Mouse (Mus musculus) 3134 (cell line): ENCODE data around the gene Dicer1.
"Not testable (repeated sequence)": the region's sequence is repeated elsewhere in the genome, so short reads cannot be mapped to it uniquely, and the experiment has no call there.

ENCODE experiments used
- DNase-seq: peaks from one replicate; pipeline ENCODE4 v3.0.0-alpha.2; 2011; ENCODE audit warnings: low spot score; ENCODE audit not compliant: insufficient read length; ENCODE audit errors: extremely low read depth

Gene Dicer1

DNA sequence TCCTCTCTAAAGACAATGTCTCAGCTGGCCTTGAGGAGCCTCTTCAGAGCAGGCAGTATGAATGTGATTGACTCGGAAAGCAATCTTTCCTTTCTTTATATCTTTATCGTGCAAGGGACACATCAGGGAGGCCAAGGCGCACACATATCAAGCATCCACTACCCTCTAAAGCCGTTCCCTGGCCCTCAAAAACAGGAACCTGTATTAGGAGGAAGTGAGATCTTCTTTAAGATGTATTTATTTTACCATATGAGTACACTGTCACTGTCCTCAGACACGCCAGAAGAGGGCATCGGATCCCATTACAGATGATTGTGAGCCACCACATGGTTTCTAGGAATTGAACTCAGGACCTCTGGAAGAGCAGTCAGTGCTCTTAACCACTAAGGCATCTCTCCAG is 9.5 kb downstream of the Dicer1 start:
- no peak for DNase-seq

DNA sequence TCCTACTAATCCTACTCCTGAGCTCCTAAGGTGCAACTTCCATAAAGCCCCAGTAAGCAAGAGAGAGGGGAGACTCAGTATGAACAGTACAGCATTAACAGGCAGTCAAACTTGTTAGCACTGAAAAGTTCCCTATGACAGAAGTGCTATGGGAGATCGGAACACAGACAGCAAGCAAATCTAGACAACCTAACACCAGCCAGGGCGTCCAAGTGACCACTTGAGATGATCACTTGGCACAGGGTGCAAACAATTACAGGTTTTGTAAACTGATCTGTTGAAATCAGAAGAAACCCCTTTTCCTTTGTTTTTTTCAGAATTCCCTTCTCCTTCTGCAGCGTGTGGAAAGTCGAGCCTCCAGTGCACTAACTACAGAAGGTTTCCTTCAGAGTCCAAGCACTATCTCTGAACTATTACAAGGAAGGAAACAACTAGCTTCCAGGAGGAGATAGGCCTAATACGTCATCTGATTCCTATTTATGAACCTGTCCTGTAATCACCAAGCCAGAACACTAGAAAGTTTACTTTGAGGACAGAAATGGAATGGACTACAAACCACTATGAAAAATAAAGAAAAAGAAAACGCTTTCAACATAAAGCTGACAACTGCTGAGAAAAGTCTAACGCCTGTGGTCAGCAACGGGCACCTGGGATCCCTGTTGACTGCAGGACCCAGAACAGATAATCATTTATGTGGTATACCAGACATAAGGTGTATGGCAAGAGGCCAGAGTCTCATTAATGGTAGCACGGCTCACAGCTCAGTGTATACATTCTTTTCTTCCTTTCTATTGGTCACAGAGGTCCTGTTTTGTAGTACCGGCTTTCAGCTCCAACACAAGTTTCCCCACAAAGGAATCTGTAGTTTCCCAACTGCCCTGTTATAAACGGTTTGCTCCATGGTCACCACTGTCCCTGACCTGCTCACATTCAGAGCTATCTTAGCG is 10.6 kb downstream of the Dicer1 start:
- DNase-seq: no peak

DNA sequence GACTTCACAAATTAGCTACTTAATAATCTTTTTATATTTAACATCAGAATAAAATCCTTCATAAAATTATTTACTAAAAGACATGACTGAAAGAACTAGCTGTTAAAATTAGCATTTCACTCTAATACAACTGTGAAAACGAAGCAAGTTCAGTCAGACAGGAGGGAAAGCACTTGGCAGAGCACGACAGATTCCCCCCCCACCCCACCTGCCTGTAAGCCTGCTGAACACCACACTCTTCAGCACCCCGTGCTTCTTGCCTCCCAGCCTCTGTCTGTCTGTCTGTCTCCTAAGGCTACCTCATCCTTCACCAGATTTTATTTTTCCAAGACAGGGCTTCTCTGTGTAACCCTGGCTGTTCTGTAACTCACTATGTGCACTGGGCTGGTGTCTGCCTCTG is 12.8 kb downstream of the Dicer1 start:
- no peak for DNase-seq

DNA sequence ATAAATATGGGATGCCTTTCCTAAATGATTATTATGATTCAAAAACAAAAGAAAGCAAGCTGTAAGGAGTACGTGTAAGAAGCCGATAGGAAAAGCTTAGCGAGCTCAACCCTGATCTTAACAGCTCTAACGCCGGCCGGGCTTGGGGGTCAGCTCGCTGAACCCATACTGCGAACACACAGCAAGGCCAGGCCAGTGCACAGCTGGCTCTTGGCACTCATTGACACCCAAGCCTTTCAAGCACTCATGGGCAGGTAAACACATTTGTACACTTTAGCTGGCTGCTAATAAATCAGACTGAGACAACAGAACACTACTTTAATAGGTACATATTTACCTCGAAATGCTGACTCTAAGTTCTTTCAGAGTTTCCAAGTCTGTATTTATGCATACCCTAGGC is 13.3 kb downstream of the Dicer1 start:
- no peak for DNase-seq

DNA sequence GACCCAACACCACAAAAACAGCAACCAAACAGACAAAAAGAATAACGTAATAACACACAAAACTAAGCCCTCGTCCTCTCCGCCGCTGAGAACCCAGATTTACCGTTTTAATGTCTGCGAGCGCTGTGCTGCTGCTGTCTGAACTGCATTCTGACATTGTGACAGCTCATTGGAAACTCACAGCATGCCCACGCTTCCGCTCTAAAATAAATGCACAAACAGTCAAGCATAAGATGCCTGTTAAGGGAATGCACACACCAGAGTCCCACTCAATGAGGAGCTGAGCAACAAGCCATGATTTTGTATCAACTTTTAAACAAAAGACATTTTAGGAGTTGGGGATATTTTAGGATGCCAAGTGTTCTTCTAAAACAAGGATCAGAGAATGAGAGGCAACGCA is 14.1 kb downstream of the Dicer1 start:
- no peak for DNase-seq

DNA sequence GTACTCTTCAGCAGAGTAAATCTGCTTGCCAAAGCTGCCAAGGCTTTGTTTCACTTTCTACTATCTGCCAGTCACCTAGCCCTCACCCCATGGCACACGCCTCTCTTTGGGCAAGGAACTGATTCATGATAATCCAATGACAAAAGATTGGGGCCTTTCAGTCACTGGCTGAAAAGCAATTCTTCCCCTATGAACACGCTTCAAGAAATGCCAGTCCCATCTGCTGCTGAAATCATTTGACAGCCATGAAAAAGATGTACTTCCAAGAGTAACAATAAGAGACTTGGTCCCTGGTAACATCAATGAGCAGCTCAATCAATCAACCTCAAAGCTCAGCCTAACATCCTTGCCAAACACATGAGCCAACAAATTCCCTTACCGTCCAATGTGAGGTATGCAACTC is 15.8 kb downstream of the Dicer1 start:
- DNase-seq: no peak

DNA sequence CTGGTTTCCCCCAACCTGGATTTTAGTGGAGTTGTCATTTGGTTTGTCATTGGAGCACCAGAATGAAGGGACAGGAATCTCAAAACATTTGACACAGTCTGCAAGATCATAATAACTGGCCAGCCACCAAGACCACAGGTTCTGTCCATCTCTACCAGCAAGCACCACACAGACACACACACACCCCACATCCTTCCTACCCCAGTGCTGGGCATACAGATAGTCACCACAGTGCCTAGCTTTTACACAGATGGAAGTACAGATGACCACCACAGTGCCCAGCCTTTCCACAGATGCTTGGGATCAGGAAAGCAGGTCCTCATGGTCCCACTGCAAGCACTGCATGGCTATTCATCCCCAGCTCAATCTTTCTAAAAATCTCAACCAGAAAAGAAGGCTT is 18.6 kb downstream of the Dicer1 start:
- no peak for DNase-seq

DNA sequence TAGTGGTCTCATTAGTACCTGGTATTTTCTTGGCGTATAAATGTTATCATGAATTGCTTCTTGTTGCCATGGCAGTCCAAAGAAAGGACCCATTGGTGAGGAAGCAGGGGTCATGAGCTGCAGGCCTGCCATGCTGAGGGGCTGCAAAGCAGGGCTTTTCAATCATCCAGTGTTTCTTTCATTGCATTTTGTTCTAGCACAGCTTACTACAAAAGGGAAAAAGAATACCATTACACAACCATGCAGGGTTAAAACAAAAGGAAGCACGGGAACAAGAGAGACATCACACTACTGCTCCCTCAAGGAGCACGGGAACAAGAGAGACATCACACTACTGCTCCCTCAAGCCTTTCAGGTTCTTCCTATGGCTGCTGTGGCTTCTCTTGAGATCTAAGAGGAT is 20.0 kb downstream of the Dicer1 start:
- DNase-seq: no peak

DNA sequence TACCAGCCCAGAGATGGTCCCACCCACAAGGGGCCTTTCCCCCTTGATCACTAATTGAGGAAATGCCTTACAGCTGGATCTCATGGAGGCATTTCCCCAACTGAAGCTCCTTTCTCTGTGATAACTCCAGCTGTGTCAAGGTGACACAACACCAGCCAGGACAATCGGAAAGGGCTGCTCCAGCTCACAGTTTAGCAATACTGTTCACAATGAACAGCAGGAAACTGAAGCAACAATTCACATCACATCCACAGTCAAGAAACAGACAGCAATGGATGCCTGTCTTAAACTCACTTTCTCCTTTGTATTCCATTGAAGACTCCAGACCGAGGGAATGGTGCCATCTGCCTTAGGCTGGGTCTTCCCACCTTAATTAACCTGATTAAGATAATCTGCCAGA is 25.3 kb downstream of the Dicer1 start:
- DNase-seq: not testable (repeated sequence)

DNA sequence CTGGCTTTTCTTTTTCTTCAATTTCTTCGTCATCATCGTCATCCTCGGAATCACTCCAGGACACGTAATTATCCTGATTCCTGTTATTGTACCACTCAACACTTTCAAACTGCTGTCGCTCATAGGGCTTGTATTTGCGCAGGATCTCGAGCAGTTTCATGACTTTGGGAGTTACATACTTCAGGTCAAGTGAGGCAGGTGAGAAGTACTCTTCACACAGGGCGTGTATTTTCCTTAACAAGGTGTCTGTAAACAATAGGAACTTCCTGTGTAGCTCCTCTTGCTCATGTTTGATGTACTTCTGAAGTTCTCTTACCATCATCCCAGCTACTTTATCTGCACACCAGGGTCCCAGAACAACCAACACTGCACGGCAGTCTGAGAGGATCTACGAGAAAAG is 29.7 kb downstream of the Dicer1 start:
- no peak for DNase-seq

DNA sequence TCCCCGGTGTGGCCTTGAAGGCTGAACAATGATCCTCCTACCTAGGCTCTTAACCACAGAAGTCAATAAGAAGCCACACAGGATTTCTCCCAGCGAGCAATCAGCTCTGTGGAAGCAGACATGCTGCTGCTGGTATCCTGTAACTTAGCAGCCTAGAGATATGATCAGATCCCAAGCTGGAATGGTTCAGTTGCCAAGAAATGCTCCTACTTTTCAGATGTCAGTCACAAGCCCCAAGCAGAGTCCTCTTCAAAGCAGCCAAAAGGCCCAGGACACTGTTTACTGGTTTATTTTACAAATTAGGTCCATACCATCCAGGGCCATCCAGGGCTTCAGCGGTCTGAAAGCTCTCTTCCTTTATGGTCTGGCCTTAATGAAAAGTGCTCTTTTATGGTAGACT is 30.7 kb downstream of the Dicer1 start:
- no peak for DNase-seq

DNA sequence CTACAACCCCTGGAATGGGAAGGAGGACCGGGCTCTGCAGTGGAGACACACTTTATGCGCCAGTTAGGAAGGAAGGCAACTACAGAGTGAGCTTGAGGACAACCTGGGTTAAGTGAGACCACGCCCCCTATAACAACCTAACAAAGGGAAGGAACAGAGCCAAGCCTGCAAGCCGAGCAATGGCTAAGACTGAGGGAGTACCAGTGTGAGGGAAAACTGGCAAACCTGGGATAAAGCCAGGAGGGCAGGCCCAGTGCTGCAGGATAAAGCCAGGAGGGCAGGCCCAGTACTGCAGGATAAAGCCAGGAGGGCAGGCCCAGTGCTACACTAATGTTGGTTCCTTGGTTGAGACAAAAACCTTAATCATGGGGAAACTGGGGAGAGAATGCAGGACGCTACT is 32.8 kb downstream of the Dicer1 start:
- DNase-seq: no peak

DNA sequence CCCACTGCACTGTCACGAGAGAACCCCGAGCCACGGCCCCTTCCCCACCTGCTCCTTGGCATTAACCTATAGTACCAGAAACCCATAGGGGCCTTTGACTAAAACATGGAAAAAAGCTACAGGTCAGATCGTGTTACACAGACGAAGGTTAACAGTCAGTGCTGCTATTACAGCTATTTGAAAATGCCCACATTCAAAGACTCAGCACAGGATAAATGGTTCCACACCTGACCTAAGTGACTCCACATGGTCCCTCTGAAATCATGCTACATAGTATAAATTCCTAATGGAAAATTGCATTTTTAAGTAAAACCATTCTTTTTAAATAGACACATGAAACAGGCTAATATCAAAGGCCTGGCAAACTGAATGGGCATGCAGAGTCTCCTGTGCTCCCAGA is 35.3 kb downstream of the Dicer1 start:
- no peak for DNase-seq

DNA sequence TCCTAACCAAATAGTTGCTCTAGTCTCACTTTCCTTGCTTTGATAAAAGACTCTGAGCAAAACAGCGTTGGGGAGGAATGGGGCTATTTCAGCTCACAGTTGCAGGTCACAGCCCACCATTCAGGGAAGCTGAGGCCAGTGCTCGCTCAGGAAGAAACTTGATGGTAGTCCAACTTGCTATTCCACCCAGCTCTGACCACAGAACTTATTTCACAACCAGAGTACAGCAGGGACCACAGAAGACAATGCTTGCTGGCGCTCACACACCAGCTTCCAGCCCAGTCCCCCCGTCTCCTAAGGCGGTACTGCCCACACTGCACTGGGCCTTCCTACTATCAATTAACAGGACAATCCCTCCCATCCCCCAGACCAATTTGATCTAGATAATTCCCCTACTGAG is 36.3 kb downstream of the Dicer1 start:
- DNase-seq: no peak

DNA sequence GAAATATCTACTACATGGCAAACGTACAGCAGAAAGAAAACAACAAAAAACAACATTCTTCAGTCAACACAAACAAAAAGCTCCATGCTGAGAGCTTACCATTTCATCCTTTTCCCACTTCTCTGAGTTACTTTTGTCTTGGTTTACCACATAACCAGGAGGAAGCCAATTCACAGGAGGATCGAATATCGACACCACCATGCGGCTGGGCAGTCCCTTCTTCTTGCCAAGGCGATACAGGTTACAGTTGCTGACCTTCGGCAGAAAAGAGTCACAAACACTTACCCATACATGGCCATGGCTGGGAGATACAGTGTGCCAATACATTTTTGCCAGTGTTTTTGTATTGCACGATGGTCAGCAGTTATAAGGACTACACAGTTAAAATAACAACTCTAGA is 51.5 kb downstream of the Dicer1 start:
- no peak for DNase-seq

DNA sequence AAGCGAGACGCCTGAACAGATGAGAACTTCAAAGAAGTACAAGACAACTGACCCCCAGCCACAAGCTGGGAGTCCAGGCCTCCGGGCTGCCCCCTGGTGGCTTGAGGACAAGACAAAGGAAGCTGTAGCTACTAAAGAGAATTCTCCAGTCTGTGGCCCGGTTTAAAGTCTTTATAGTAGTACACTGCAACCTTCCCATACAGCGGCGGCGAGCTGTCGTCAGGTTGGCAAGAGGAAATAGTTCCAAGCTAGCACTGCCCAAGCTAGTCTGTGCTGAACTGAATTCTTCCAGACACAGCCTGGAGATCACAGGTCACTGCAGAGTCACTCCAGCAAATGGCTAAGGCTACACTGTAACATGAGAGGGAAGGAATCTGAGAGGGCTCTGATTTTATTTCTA is 52.0 kb downstream of the Dicer1 start:
- DNase-seq: no peak

DNA sequence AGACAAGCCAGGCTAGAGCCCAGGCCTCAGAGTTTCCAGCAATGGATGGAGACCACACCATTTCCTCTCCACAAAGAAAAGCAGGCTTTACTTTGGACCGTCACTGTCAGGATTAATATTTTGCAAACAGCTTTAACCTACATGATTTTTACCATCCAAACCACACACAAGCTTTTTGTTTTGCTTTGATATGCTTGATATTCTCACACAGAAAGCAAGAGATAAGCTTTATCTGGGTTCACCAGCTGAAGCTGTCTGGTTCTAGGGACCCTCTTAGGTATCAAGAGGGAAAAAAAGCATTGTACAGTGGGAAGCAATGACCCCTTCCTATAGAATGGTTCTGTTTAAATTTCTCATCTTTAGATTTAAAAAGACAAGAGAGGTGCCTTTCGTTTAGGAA is 56.2 kb downstream of the Dicer1 start:
- no peak for DNase-seq

DNA sequence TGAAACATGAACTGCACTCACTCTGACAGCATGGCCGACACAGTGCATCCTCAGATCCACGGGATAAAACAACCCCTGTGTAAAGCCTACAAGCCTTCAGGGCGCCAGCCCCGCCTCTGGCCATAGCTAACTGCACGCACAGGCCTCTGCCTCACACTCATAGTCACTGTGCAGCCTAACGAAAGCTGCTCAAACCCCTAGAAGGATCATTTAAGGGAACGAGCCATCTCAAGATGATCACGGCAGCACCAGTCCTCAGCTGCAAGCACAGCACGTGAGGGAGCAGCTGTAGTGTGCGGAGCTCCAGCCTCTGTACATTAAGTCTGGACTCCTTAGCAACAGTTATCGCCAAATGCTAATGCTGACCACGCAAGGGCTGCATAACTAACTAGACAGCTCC is 58.9 kb downstream of the Dicer1 start:
- no peak for DNase-seq

DNA sequence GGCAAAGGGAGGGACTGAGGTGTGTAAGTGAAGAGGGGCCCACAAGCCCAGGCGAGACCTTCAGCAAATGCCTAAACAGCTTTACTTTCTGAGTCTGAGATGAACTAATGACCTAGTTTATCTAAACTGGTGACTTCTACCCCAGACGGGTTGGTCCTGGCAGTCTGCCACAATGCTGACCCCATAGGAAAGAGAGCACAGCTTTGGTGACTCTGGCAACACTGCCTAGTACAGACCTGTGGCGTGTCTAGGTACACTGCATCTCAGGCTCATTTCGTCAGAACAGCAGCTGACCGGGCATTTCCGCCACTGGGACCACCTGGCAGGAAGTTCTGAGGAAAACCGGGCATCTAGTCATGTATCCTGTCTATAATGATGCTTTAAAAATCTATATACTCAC is 61.3 kb downstream of the Dicer1 start:
- DNase-seq: no peak

DNA sequence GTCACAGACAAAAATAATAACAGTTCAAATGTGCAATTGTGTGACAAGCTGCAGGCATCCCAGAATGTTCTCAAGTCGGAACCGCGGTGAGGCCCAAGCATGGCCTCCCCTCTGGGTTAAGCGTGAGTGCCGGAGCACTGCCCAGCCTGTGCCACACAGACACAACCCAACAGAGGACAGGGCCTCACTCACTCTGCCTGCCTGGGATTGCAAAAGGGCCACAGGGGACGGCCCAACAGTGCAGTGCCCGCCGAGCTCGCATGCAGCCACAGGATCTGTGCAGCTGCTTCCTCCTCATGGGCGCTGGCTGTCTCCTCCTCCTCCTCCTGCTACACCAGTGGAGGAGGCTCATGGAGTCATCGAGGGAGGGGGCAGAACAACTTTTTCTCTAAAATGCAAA is 62.9 kb downstream of the Dicer1 start:
- DNase-seq: no peak

DNA sequence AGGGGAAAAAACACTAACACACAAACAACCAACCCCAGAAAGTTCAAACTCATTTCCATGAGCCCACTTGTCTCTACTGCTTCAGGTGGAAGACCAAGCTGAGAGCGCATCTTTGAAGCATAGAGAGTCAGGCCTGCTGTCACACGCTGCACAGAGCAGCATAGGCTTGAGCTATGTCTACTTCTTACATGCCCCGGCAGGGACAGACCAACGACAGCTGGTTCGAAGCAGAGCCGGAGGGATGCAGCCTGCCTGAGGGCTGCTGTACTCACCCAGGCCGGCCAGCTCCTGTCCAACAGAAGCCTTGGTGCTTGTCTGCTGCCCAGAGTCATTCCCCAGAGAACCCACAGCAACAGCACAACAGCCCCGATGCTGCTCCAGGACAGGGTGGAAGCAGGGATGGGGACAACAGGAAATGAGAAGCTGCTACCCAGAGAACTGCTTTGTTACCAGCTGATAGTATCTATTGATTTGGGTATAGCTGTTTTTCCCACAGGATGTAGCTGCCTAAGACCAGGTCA is 67.3 kb downstream of the Dicer1 start:
- no peak for DNase-seq

DNA sequence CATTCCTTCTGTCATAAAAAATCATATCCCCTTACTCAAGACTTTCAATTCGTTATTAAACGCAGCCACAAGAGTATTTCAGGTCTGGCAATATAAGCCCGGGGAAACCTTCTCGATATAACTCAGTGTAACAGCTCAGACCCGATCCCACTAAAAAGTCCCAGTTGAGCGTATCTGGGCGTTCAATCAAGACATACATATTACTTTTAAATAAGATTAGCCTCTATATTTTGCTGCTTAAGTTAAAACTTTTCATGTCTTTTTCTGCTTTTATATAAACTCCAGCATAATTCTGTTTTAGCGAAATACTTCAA is 72.0 kb downstream of the Dicer1 start:
- DNase-seq: no peak
